Mouse (Mus musculus) spleen, postnatal 4 days (tissue): ENCODE results near the gene Pramef20.
"Not testable (repeated sequence)": the region's sequence is repeated elsewhere in the genome, so short reads cannot be mapped to it uniquely, and the experiment has no call there.

Experiments used
- DNase-seq, 2 experiments: peaks; one replicate each; pipeline ENCODE4 v3.0.0; 2022; ENCODE audit warnings: low spot score in 2 of 2

The Pramef20 gene

DNA sequence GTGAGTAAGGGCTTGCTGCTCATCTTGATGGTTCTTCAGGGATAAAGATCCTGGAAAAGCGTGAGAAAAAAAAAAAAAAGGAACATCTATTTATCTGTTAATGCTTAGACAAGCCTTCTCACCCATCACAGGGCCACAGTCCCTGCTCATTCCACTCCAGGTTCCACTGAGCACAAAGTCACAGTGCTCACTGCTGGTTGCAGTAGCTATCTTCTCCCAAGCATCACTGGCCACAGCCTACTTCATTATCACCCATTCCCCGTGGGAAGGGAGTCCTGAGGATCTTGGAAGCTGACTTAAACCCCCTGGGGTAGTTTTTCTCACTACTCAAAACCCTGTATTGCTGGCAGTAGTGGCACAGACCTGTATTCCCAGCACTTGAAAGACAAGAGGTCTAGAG lies at the start of gene Pramef20:
Pramef20 (minus strand) TSS at position 23 of the 400 bp plus-strand sequence.
- DNase-seq, result no peak

DNA sequence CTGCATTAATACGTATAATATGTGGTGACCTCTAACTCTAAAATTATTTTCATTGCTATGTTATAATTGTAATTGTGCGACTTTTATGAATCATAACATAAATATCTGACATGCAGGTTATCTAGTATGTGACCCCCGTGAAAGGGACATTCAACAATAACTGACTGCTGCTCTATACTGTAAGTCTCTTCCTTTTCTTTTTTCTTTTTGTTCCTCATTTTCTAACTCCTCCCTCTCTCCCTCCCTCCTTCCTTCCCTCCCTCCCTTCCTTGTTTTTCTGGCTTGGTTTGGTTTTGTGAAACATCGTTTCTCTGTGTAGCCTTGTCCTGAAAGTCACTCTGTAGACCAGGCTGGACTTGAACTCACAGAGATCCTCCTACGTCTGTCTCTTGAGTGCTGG lies 46.9 kb upstream of the Pramef20 start:
- DNase-seq, result no peak

DNA sequence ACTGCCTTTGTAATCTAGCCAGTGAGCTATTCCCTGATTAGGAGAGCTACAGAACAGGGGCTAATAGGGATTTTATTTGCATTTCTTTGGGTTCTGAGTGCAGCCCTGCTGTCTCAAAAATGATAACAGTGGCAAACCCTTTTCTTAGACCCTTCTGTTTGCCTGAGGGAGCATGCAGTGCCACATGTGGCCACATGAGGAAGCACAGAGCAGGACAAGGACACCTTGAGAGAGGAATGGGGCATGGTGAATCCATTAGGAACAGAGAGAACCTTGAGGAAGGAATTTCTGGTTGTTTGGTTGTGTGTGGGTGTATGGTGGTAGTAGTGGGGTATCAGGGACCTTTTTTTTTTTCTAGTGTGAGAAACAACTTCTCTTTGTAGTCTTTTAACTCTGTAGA lies 42.9 kb upstream of the Pramef20 start:
- no peak for DNase-seq

DNA sequence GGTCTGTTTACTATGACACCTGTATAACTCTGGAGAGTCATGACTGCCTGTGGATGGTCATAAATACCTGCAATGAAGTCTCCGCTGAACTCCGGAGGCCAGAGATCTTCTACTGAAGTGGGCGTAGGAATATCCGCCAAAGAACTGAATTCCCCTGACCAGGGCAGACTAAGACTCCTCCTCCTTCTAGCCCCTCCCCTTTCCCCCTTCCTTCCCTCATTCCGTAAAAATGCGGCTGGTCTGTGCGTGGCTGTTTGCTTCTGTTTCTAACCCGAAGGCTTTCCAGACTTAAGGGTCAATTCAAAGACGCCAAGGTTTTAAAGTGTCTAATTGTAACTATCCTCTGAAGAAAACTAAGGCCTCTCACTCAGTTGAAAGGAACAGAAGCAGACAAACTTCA lies 30.6 kb upstream of the Pramef20 start, which contains the start of gene Pramef12:
Pramef12 (minus strand) TSS at position 175 of the 400 bp plus-strand sequence.
- no peak for DNase-seq

DNA sequence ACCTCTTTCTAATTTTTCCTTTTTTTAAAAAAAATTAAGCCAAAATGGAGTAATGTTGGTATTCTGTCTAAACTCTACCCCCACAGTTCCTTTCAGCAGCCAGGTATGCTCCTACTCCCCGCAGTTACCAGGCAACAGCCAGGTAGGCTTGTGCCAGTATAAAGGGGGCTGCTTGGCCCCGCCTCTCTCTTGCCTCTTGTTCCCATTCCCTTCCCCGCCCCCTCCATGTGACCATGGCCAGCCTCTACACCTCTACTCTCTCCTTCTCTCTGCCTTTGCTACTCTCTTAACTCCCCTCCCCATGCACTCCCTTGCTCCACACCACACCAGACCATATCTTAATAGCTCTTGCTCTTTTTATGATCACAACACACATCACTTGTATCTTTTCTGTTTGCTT lies 28.5 kb upstream of the Pramef20 start:
- DNase-seq, result no peak

DNA sequence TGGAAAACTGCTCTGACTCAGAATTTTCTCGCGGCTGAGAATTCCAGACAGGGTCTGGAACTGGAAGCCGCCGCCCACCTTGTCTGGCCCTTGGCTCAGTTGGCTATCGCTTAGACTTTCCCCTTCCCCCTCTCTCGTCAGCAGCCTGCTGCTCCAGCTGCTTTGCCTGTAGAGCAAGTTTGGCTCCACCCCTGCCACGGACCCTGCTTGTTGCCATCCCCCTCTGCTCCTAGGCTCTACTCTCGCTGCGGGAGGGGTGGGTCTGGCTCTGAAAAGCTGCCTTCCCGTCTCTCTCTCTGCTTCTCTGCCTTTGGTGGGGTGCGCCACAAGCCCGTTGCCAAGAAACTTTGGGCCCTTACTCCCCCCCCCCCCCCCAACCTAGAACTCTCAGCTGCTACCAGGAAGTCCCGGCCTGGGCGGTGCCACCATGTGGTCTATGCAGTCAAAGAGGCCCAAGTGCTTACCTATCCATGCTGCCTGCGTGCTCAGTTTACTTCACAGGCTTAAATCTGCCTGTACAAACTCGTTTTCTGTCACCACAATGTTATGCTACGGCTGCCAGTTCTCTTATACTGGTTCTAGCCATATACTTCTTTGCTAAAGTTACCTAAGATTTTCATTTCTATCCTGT lies 26.8 kb upstream of the Pramef20 start:
- DNase-seq, result no peak

DNA sequence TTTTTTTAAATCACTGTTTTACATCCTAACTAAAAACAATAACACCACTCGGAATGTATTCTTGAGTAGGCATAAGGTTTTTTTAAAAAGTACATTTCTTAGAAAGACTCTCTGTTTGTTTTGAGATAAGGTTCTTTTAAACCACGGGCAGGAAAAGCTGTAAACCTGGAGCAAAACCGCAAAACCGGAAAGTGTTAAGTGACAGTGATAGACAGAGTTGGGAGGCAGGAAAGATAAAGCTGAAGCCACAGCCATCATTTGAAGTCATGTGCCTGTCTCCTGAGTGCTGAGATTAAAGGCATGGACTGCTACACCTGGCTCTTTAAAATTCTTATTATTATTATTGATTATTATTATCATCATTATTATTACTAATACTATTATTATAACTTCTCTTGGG lies 25.0 kb upstream of the Pramef20 start:
- DNase-seq, result no peak

DNA sequence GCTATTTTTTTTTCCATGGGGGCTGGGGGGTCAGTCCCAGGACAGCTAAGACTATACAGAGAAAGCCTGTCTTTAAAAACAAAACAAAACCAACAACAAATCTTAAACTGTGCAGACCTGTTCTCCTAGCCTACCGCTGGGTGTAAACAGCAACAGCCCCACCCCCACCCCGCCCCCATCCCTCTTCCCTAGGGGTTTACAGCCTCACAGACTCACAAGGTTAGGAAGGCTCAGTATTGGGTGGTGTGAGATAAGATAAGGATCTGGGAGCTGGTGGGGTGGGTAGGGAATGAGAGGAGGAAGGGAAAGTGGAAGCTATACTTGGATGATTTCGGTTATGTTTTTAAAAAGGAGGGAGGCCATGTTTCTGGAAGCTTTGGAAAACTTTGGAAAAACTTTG lies 18.6 kb upstream of the Pramef20 start:
- no peak for DNase-seq

DNA sequence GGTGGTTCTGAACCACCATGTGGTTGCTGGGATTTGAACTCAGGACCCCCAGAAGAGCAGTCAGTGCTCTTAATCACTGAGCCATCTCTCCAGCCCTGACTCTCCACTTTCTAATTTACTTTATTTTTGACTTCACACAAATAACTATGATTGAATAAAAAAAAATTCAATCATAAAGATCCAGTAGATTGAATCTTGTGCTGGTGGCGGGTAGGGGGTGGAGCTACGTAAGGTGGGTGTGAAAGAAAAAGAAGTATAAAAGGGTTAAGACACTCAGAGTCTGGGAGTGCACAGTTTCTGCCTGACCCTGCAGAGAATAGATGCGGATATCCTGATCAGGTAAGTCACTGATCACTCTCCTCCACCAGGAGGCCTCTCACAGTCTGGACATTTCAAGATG lies 20.1 kb downstream of the Pramef20 start, which contains the start of gene Gm13119:
Gm13119 (plus strand) TSS at position 301 of the 400 bp plus-strand sequence.
- not testable (repeated sequence) for DNase-seq

DNA sequence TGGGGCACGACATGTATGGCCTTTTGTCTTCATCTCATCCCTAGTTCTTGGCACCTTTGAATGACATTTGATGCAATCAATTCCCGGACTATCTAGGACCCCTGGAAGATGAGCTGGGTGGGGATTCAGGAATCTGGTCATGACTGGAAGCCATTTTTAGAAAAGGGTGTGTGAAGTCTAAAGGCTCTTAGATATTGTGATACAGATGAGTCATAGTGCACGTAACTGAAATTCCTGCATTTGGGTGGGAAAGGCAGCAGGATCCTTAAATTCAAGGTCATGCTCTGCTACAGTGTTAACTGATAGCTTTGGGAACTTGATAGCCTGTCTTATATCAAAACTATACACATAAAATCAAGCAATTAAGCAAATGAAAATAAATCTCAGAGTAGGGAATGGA lies 41.9 kb downstream of the Pramef20 start:
- DNase-seq, result not testable (repeated sequence)

DNA sequence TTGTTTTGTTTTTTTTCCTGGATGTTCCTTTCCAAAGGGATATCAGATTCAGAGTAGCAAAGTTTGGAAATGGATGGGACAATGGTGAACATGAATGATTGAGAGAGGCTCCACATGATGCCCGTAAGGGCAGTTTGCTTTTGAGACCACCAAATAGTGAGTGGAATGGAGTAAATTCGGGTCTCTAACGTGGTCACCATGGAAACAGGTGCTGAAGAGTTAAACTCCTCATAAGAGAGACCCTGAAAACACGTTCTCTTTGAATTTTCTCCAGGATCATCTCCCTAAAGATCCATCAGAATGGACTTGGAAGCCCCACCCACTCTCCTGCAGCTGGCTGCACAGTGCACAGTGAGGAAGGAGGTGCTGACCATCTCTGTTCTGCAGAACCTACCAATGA lies 47.8 kb downstream of the Pramef20 start, which contains the start of gene Gm13128:
Gm13128 (plus strand) TSS at position 301 of the 400 bp plus-strand sequence.
- not testable (repeated sequence) for DNase-seq
